Mouse (Mus musculus) heart, adult 2 months (tissue): ENCODE results near the gene Bzw2. TPM values are rescaled to one million over a fixed set of nuclear protein-coding genes. Genes with fewer than 3 reads are reported as not detected.
"Not testable (repeated sequence)": the region's sequence is repeated elsewhere in the genome, so short reads cannot be mapped to it uniquely, and the experiment has no call there.

Experiments used
- DNase-seq, 2 experiments: peaks; one replicate each; pipeline ENCODE4 v3.0.0; 2021
- H3K27ac ChIP-seq: fragments of 200-600 bp; 2 replicates; pipeline ENCODE4 v1.8.1; 2022
- H3K27me3 ChIP-seq: fragments of 200-500 bp; 2 replicates; pipeline ENCODE4 v1.6.1; 2012; ENCODE audit warnings: mild to moderate bottlenecking, low read length, inconsistent platforms, mixed read lengths; ENCODE audit not compliant: control insufficient read depth, insufficient read depth
- H3K36me3 ChIP-seq: fragments of 200-500 bp; 2 replicates; pipeline ENCODE4 v1.6.1; 2012; ENCODE audit warnings: low read length, inconsistent platforms; ENCODE audit not compliant: control insufficient read depth, insufficient read depth
- H3K4me1 ChIP-seq: fragments of 200-500 bp; 2 replicates; pipeline ENCODE4 v1.6.1; 2011; ENCODE audit warnings: low read length; ENCODE audit not compliant: control insufficient read depth, insufficient read depth
- H3K4me3 ChIP-seq: fragments of 200-600 bp; 2 replicates; pipeline ENCODE4 v1.8.1; 2022
- H3K79me2 ChIP-seq: fragments of 200-500 bp; replicated peaks from 2 replicates; pipeline ENCODE4 v1.6.1; 2012; ENCODE audit warnings: mild to moderate bottlenecking, inconsistent platforms, low read length, moderate library complexity, mixed read lengths; ENCODE audit not compliant: control insufficient read depth, insufficient read depth
- H3K9ac ChIP-seq: fragments of 200-500 bp; 2 replicates; pipeline ENCODE4 v1.6.1; 2012; ENCODE audit warnings: low read depth, mild to moderate bottlenecking, control low read depth, inconsistent platforms, low read length, mixed read lengths
- CTCF ChIP-seq: fragments of 200-600 bp; IDR thresholded peaks from 2 replicates; pipeline ENCODE4 v1.8.1; 2022; ENCODE audit warnings: antibody characterized with exemption, mild to moderate bottlenecking, moderate library complexity
- EP300 ChIP-seq: fragments of 200-500 bp; IDR thresholded peaks from 2 replicates; pipeline ENCODE4 v1.6.1; 2011; ENCODE audit warnings: low read depth, low read length, control low read depth; ENCODE audit not compliant: insufficient read depth
- POLR2A ChIP-seq: fragments of 200-500 bp; IDR thresholded peaks from 2 replicates; pipeline ENCODE4 v1.6.1; 2011; ENCODE audit warnings: mild to moderate bottlenecking, low read depth, low read length, control low read depth; ENCODE audit not compliant: insufficient read depth
- WGBS: fragments of 180-500 bp; shearing (Covaris S2); methylation state at CpG from one replicate; pipeline ENCODE4 v1.1.7; 2018; 5-methylcytosine and 5-hydroxymethylcytosine counted together
- intact Hi-C: fragments of 180-260 bp; cut with DNase I; formaldehyde crosslinking; loops from one replicate; pipeline ENCODE4 v1.15.1; 2025
- long read RNA-seq: library from polyadenylated mRNA; stranded (forward); transcript quantifications from one replicate; pipeline ENCODE4 v2.0.0, GENCODE M21; 2021
- polyA plus RNA-seq: library from polyadenylated mRNA; depleted of rRNA; stranded (reverse); fragments of >200 nt; gene quantifications from 2 replicates; pipeline ENCODE4 v1.2.3, GENCODE M21; 2012; rRNA removed
- total RNA-seq, 2 experiments: library from RNA; stranded (reverse); gene quantifications; 2 replicates each; pipeline ENCODE4 v1.2.3; 2021

Bzw2 gene
- total RNA-seq (100 to 1,000 TPM; 175 to 199 TPM), polyA plus RNA-seq (67.3 and 128 TPM in 2 replicates)
- long read RNA-seq, transcript Bzw2-201 (12 exons, 1,871 nt): major isoform, 67 of 75 reads
- long read RNA-seq, partial matches to known transcripts: 8 of 75 reads
- long read RNA-seq, other reads (novel, unspliced or antisense): 0 of 75 reads

DNA sequence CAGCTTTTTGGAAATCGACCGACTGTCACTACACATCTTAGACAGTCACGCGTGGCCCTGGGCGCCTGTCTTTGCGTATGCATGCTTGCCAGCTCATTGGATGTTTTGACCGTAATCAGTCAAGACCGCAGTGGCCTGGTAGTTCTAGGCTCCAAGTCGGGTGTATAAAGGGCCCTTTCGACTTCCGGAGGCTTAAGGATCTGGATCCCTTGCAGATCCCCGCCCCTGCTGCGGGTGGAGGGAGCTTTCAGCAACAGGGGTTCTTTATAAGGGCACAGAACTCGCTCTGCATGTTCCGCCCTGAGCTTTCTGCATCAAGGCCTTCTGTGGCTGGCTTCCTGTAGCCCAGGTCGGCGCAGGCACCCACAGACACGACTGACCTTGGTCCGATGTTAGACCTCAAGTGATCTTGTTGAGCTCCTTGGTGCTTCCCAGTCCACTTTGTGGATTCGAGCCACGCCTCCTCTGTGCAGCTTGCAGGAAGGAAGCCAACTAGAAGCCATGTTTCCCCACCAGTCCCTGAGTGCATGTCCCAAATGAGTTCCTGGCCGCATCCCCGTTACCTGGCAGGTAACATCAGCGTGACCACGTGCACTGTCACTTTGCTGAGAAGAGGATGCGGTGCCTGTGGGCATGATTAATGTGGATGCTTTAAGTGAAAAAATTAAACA, at the start of gene Bzw2:
Gene Bzw2, minus strand, starts transcription at position 443 of the 671 bp plus-strand sequence.
- Histone ChIP-seq H3K27me3 (no peaks in the 10 kb centered on the region), H3K4me3 (peak within 1 kb of the TSS; percentile 90), H3K27ac (peak within 1 kb of the TSS; percentile 96), H3K36me3 (no peaks in the 10 kb centered on the region), H3K9ac (peak within 1 kb of the TSS; percentile 76), H3K4me1 (peaks cover 11% of the 10 kb centered on the region), H3K79me2 (peaks cover 4% of the 10 kb centered on the region)
- peak; percentile 80 to 85 for DNase-seq
- no peak for TF ChIP-seq CTCF
- TF ChIP-seq POLR2A: peak; percentile 49
- 0 out of 2 replicates have a peak, but pooled peaks have one; percentile 15 for TF ChIP-seq EP300
- WGBS: 2% methylated on average over 26 of the region's 26 CpGs
- intact Hi-C loops: loop anchor here (2.0 to 5.0 kb wide), 4 partner anchors 21 to 225 kb away; partner anchors contain the start of genes D630036H23Rik, Ispd and Tspan13

DNA sequence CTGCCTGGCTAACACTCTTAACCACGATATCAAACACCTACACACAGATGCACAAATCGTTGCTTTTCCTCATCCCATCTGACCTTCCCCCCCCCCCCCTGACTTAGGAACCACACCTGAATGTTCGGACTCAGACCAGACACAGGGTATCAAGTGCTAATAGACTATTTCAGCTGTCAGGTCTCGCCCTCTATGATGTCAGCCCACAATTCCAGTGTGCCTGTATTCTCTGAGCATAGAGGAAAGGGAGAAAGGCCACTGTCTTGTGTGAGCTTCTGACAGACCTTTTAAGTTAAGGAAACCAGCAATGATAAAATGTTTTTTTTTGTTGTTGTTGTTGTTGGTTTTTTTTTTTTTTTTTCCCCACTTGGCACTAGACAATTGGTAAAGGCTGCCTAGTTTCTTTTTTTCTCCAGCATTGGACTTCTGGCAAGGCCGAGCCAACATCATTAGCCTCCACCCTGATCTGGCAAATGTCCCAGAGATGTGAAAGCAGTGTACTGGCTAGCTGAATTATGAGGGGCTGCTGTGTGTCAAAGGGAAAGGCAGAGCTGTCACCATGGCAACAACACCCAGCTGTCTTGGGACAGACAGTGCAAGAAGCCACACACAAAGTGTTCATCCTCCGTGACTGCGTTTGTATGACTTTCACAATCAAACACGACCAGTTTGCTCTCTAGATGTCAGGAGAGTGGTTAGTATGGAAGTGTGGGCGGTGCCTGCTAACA, 49.4 kb upstream of the Bzw2 start:
- WGBS: 35% methylated on average over 9 of the region's 9 CpGs
- 0 out of 2 replicates have a peak, but pooled peaks have one; percentile 40 for TF ChIP-seq EP300
- no peak for TF ChIP-seq CTCF
- no peak for TF ChIP-seq POLR2A
- Histone ChIP-seq H3K36me3 (no peaks in the 10 kb centered on the region), H3K4me3 (no peak overlapping the region), H3K79me2 (no peaks in the 10 kb centered on the region), H3K27me3 (no peaks in the 10 kb centered on the region), H3K4me1 (peaks cover 3% of the 10 kb centered on the region; the same call in 1 of the 2 replicates), H3K27ac (no peak overlapping the region; the same call in 1 of the 2 replicates), H3K9ac (no peak overlapping the region)
- intact Hi-C loops: no loop called here
- peak; percentile 46 to 51 for DNase-seq

DNA sequence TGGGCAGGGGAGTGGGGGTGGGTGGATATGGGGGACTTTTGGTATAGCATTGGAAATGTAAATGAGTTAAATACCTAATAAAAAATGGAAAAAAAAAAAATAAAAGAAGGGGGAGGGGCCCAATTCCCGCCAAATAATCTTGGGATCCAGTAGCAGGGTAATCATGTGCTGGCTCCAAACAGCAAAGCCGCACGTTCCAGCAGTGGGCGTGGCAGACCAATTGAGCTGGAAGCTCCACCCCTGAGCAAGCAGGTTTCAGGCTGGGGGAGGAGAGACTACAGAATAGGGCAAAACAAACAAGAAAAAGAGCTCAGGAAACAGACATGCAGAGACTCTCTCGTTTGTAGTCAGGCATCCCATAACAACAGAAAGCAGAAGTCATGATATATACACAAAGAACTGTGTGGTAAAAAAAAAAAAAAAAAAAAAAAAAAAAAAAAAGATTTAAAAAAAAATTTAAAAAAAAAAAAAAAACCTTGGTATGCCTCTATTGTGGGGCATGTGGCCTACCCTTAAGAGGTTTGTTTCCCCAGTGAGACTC, 47.8 kb upstream of the Bzw2 start:
- intact Hi-C loops, H3K36me3 ChIP-seq, H3K4me1 ChIP-seq, H3K9ac ChIP-seq, H3K27me3 ChIP-seq, DNase-seq, H3K27ac ChIP-seq, H3K79me2 ChIP-seq, H3K4me3 ChIP-seq: not testable (repeated sequence)
- WGBS: 52% methylated on average over 5 of the region's 5 CpGs

DNA sequence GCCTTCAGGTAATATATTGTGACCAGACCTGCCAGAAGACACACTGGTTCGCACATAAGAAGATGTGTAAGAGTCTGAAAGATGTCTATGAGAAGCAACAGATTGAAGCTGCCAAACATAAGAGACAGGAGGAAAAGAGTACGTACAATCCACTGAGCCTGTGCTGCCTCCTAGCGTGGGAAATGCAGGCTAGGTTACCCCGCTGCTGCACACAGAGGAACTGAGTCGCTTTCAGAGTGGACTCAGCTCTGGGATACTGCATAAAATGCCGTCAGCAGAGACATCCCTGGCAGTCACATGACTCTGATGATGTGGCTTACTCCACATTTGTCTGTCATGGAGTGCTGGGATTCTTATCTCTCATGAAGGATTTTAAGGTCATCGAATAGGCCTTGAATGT, 37.1 kb upstream of the Bzw2 start:
- TF ChIP-seq CTCF (peak; percentile 51), EP300 (no peak), POLR2A (no peak)
- Histone ChIP-seq H3K4me3 (no peak overlapping the region), H3K9ac (no peak overlapping the region), H3K27ac (no peak overlapping the region), H3K4me1 (no peaks in the 10 kb centered on the region), H3K36me3 (peaks cover 5% of the 10 kb centered on the region), H3K27me3 (no peaks in the 10 kb centered on the region), H3K79me2 (no peaks in the 10 kb centered on the region)
- 79% methylated on average over 7 of the region's 7 CpGs for WGBS
- intact Hi-C loops: no loop called here
- DNase-seq: no peak

DNA sequence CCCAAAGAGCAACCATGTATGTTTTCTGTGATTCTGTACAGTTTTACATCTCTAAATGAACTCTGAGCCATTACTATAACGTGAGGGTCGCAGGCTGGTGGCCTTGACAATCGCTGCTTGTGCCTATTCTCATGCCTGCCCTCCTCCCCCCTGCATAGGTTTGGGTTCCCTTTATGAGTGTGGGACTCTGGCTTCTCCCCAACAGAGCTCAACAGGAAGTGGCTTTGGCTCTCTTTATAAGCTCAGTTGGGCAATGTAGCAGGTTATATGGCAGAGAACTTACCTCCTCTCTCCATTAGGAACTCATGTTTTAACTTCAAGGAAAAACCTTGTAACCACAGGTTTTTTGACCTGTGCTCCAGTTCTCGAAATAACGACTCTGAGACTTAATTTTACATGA, 32.5 kb upstream of the Bzw2 start:
- H3K9ac ChIP-seq: no peak overlapping the region
- H3K79me2 ChIP-seq: no peaks in the 10 kb centered on the region
- H3K4me3 ChIP-seq: no peak overlapping the region
- no peak overlapping the region for H3K27ac ChIP-seq
- no peak for DNase-seq
- TF ChIP-seq EP300 (no peak), POLR2A (no peak), CTCF (no peak)
- intact Hi-C loops: no loop called here
- peaks cover 3% of the 10 kb centered on the region for H3K36me3 ChIP-seq
- H3K4me1 ChIP-seq: peaks cover 1% of the 10 kb centered on the region; the same call in 1 of the 2 replicates
- WGBS: 92% methylated on average over 5 of the region's 5 CpGs
- H3K27me3 ChIP-seq: no peaks in the 10 kb centered on the region
